Mouse (Mus musculus) heart, adult 2 months (tissue): ENCODE measurements around the gene 9130213A22Rik. TPM values are rescaled to one million over a fixed set of nuclear protein-coding genes. Genes with fewer than 3 reads are reported as not detected.

Experiments used
- DNase-seq, 2 experiments: peaks; one replicate each; pipeline ENCODE4 v3.0.0; 2021
- H3K27ac ChIP-seq: fragments of 200-600 bp; 2 replicates; pipeline ENCODE4 v1.8.1; 2022
- H3K27me3 ChIP-seq: fragments of 200-500 bp; 2 replicates; pipeline ENCODE4 v1.6.1; 2012; ENCODE audit warnings: mild to moderate bottlenecking, low read length, inconsistent platforms, mixed read lengths; ENCODE audit not compliant: control insufficient read depth, insufficient read depth
- H3K36me3 ChIP-seq: fragments of 200-500 bp; 2 replicates; pipeline ENCODE4 v1.6.1; 2012; ENCODE audit warnings: low read length, inconsistent platforms; ENCODE audit not compliant: control insufficient read depth, insufficient read depth
- H3K4me1 ChIP-seq: fragments of 200-500 bp; 2 replicates; pipeline ENCODE4 v1.6.1; 2011; ENCODE audit warnings: low read length; ENCODE audit not compliant: control insufficient read depth, insufficient read depth
- H3K4me3 ChIP-seq: fragments of 200-600 bp; 2 replicates; pipeline ENCODE4 v1.8.1; 2022
- H3K79me2 ChIP-seq: fragments of 200-500 bp; replicated peaks from 2 replicates; pipeline ENCODE4 v1.6.1; 2012; ENCODE audit warnings: mild to moderate bottlenecking, inconsistent platforms, low read length, moderate library complexity, mixed read lengths; ENCODE audit not compliant: control insufficient read depth, insufficient read depth
- H3K9ac ChIP-seq: fragments of 200-500 bp; 2 replicates; pipeline ENCODE4 v1.6.1; 2012; ENCODE audit warnings: low read depth, mild to moderate bottlenecking, control low read depth, inconsistent platforms, low read length, mixed read lengths
- CTCF ChIP-seq: fragments of 200-600 bp; IDR thresholded peaks from 2 replicates; pipeline ENCODE4 v1.8.1; 2022; ENCODE audit warnings: antibody characterized with exemption, mild to moderate bottlenecking, moderate library complexity
- EP300 ChIP-seq: fragments of 200-500 bp; IDR thresholded peaks from 2 replicates; pipeline ENCODE4 v1.6.1; 2011; ENCODE audit warnings: low read depth, low read length, control low read depth; ENCODE audit not compliant: insufficient read depth
- POLR2A ChIP-seq: fragments of 200-500 bp; IDR thresholded peaks from 2 replicates; pipeline ENCODE4 v1.6.1; 2011; ENCODE audit warnings: mild to moderate bottlenecking, low read depth, low read length, control low read depth; ENCODE audit not compliant: insufficient read depth
- WGBS: fragments of 180-500 bp; shearing (Covaris S2); methylation state at CpG from one replicate; pipeline ENCODE4 v1.1.7; 2018; 5-methylcytosine and 5-hydroxymethylcytosine counted together
- intact Hi-C: fragments of 180-260 bp; cut with DNase I; formaldehyde crosslinking; loops from one replicate; pipeline ENCODE4 v1.15.1; 2025
- polyA plus RNA-seq: library from polyadenylated mRNA; depleted of rRNA; stranded (reverse); fragments of >200 nt; gene quantifications from 2 replicates; pipeline ENCODE4 v1.2.3, GENCODE M21; 2012
- total RNA-seq, 2 experiments: library from RNA; stranded (reverse); gene quantifications; 2 replicates each; pipeline ENCODE4 v1.2.3; 2021

9130213A22Rik gene
- total and polyA plus RNA-seq, 3 experiments = 0.21 to 0.82 (median 0.23) TPM

- H3K4me1 ChIP-seq = peaks cover 3% of the 10 kb centered on the region; the same call in 1 of the 2 replicates
- H3K27ac ChIP-seq = peak overlapping the region; percentile 82
- H3K4me3 ChIP-seq = peak overlapping the region; percentile 61
- no peak for TF ChIP-seq EP300
- WGBS = 27% methylated on average over 20 of the region's 20 CpGs
- intact Hi-C loops = loop anchor here (1.0 to 5.0 kb wide), 2 partner anchors 24 to 106 kb away; no protein-coding TSS in a partner anchor
- H3K27me3 ChIP-seq = no peaks in the 10 kb centered on the region
- peak overlapping the region; percentile 67 for H3K9ac ChIP-seq
- peak in 1 of 2 experiments; percentile 39 for DNase-seq
- H3K36me3 ChIP-seq = no peaks in the 10 kb centered on the region
- no peaks in the 10 kb centered on the region for H3K79me2 ChIP-seq
Measured at GRCm38 (mm10) chr11:69125919-69126705, 3.7 kb upstream of the 9130213A22Rik start.

GRCm38 (mm10) chr11:69125852-69125918 lies 3.3 kb upstream of the 9130213A22Rik start, which contains the start of gene Aloxe3:
Aloxe3 (plus strand) TSS chr11:69125896.
- Histone ChIP-seq H3K27ac (peak within 1 kb of the TSS; percentile 82), H3K4me3 (peak within 1 kb of the TSS; percentile 61), H3K79me2 (no peaks in the 10 kb centered on the region), H3K27me3 (no peaks in the 10 kb centered on the region), H3K36me3 (no peaks in the 10 kb centered on the region), H3K4me1 (peaks cover 6% of the 10 kb centered on the region; the same call in 1 of the 2 replicates), H3K9ac (peak within 1 kb of the TSS; percentile 67)
- 3% methylated on average over 3 of the region's 3 CpGs for WGBS
- intact Hi-C loops = loop anchor here (1.0 to 5.0 kb wide), 2 partner anchors 25 to 107 kb away; no protein-coding TSS in a partner anchor
- TF ChIP-seq CTCF = no peak
- TF ChIP-seq EP300 = no peak
- no peak for TF ChIP-seq POLR2A
- no peak for DNase-seq

- peak; percentile 83 to 85 for DNase-seq
- Histone ChIP-seq H3K36me3 (no peaks in the 10 kb centered on the region), H3K79me2 (no peaks in the 10 kb centered on the region), H3K4me3 (peak overlapping the region; percentile 61), H3K9ac (peak overlapping the region; percentile 67), H3K27ac (peak overlapping the region; percentile 82), H3K4me1 (peaks cover 6% of the 10 kb centered on the region; the same call in 1 of the 2 replicates), H3K27me3 (no peaks in the 10 kb centered on the region)
- under 1% methylated on average over 24 of the region's 24 CpGs for WGBS
- intact Hi-C loops = loop anchor here (1.0 to 5.0 kb wide), 2 partner anchors 25 to 107 kb away; no protein-coding TSS in a partner anchor
- no peak for TF ChIP-seq POLR2A
- peak; percentile 84 for TF ChIP-seq CTCF
- TF ChIP-seq EP300 = 0 out of 2 replicates have a peak, but pooled peaks have one; percentile 20
Measured at GRCm38 (mm10) chr11:69125041-69125851, 2.9 kb upstream of the 9130213A22Rik start.

GRCm38 (mm10) chr11:69124498-69124847 lies 2.1 kb upstream of the 9130213A22Rik start:
- Histone ChIP-seq H3K27ac (peak overlapping the region; percentile 82), H3K36me3 (no peaks in the 10 kb centered on the region), H3K4me1 (peaks cover 6% of the 10 kb centered on the region; the same call in 1 of the 2 replicates), H3K79me2 (no peaks in the 10 kb centered on the region), H3K27me3 (no peaks in the 10 kb centered on the region), H3K9ac (no peak overlapping the region), H3K4me3 (peak overlapping the region; percentile 61)
- TF ChIP-seq POLR2A (no peak), EP300 (no peak), CTCF (no peak)
- 0% methylated on average over 3 of the region's 3 CpGs for WGBS
- DNase-seq = peak in 1 of 2 experiments; percentile 66
- intact Hi-C loops = loop anchor here (1.0 to 5.0 kb wide), 3 partner anchors 61 to 157 kb away; partner anchors contain the start of gene Slc25a35

GRCm38 (mm10) chr11:69123693-69124497 lies 1.5 kb upstream of the 9130213A22Rik start:
- TF ChIP-seq POLR2A (0 out of 2 replicates have a peak, but pooled peaks have one; percentile 25), CTCF (no peak), EP300 (peak; percentile 67; the same call in 1 of the 2 replicates)
- Histone ChIP-seq H3K79me2 (no peaks in the 10 kb centered on the region), H3K27ac (peak overlapping the region; percentile 82), H3K27me3 (no peaks in the 10 kb centered on the region), H3K4me1 (peaks cover 6% of the 10 kb centered on the region; the same call in 1 of the 2 replicates), H3K4me3 (peak overlapping the region; percentile 61), H3K36me3 (no peaks in the 10 kb centered on the region), H3K9ac (peak overlapping the region; percentile 61)
- under 1% methylated on average over 31 of the region's 31 CpGs for WGBS
- intact Hi-C loops = loop anchor here (1.0 to 5.0 kb wide), 3 partner anchors 61 to 157 kb away; partner anchors contain the start of gene Slc25a35
- DNase-seq = peak; percentile 89 to 93
